Mouse (Mus musculus) erythroblast, adult 5-6 weeks (primary cell): ENCODE data around the gene Rrp1b. TPM values are rescaled to one million over a fixed set of nuclear protein-coding genes. Genes with fewer than 3 reads are reported as not detected.
"Not testable (repeated sequence)": the region's sequence is repeated elsewhere in the genome, so short reads cannot be mapped to it uniquely, and the experiment has no call there.

ENCODE experiments used
- ATAC-seq: replicated peaks from 2 replicates; pipeline ENCODE4 v1.8.0; 2016; ENCODE audit warnings: moderate number of reproducible peaks, mild to moderate bottlenecking, moderate TSS enrichment, inconsistent platforms; ENCODE audit not compliant: poor library complexity, low FRiP score, severe bottlenecking
- total RNA-seq, 2 experiments: library from RNA; stranded (forward) in 1 of 2; stranded (reverse) in 1 of 2; fragments of 150-400 nt in 1 of 2; fragments of 200-764, 138-1000 nt in 1 of 2; gene quantifications; 2 replicates each; pipeline versions ENCODE4 v1.2.3 to v1.2.4; 2015 to 2017; ENCODE audit warnings: low replicate concordance in 2 of 2

Rrp1b gene
- total RNA-seq, 2 experiments from 2014 or later: 5.2 to 13.1 TPM

DNA sequence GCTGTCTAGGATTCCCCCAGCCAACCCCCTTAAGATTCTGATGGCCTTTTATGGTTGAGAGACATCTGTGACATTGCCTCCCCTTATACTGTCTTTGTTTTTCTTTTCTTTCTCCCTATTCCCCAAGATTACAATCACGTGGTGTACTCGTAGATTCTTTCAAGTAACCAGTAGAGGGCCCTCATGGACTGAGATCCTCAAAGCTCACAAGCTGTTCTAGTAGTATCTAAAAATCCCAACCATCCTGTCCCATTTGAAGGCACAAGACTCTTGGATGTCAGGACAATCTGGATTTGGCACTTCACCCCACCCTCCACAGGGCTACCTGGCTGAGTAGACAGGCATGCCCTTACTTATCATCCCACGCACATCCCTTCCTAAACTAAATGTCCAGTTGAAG, 8.2 kb upstream of the Rrp1b start:
- no peak for ATAC-seq

- ATAC-seq: no peak
These were observed 7.6 kb upstream of the Rrp1b start for GRCm38 (mm10) chr17:32028301-32028700.

GRCm38 (mm10) chr17:32031684-32032083, 4.2 kb upstream of the Rrp1b start:
- ATAC-seq: no peak

- no peak for ATAC-seq
These were observed 1.6 kb upstream of the Rrp1b start for GRCm38 (mm10) chr17:32034322-32034721.

DNA sequence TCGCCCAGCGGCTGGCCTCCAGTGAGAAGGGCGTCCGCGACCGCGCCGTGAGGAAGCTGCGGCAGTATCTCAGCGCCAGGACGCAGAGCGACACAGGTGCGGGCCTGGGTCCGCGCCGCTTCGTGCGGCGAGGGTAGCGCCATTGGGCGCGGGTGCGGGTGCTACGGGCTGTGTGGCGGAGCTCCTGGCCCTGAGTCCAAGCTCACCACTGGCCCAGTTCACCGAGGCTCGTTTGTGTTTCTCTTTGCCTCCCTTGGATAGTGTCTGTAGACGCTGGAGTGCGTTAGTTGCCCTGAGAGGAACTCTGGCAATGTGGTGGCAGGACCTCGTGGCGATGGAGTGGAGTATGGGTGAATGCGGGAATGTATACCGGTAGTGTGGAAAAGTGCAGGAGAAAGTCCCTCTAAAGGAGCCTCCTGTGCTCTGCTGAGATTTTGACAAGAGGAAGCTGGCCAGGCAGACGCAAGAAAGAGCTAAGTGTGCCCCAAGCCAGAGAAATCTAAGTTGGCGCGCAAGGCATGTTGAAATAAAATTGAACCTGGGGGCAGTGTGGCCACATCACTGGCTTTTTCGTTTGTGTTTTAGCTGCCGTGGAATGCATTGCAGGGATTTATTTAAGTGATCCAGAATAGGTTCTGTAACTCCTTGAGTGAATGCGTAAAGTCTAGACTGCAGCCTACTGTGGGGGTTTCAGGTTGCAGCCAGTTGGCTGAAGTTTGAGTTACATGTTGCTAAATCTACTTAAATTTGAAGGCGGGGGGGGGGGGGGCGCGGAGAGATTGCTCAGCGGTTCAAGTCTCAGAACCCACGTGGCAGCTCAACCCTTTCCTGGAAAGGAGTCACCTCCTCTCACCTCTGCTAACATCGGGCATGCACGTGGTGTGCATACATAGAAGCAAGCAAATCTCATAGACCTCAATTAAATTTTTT, 874 bp downstream of the Rrp1b start:
- no peak for ATAC-seq

DNA sequence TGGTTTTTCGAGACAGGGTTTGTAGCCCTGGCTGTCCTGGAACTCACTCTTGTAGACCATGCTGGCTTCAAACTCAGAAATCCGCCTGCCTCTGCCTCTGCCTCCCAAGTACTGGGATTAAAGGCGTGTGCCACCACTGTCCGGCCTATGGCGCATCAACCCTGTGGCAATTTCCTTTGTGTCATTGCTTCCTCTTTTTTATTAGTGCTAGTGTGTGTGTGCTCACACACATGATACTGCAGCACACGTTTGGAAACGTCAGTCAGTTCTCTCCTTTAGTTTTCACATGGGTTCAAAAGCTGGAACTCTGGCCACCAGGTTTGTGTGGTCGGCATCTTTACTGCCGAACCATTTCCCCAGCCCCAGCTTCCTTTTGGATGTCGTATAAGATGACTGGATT, 4.4 kb downstream of the Rrp1b start:
- no peak for ATAC-seq

- no peak for ATAC-seq
These were observed 10.6 kb downstream of the Rrp1b start for GRCm38 (mm10) chr17:32046541-32046940.

GRCm38 (mm10) chr17:32048351-32048750, 12.5 kb downstream of the Rrp1b start:
- ATAC-seq: no peak

- ATAC-seq: no peak
These were observed 14.0 kb downstream of the Rrp1b start for GRCm38 (mm10) chr17:32049914-32050313.

DNA sequence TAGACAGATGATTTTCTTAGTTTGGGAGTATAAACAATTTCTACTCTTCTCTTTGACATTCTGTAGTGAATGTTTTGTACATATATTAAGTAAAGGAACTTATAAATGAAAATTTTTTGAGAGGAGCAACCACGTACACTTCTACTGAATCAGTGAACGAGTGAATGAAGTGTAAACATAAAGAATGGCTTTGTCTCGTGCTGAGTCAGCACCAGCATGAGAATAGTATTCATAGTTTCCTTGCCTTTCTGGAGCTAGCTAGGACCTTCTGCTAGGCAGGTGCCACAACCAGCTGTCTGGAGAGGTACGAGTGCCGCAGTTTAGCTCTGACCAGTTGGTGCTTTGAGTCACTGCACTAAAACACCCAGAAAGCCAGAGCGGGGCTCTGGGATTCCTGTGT, 14.7 kb downstream of the Rrp1b start:
- ATAC-seq: no peak

- ATAC-seq: no peak
These were observed 16.6 kb downstream of the Rrp1b start for GRCm38 (mm10) chr17:32052237-32053080.

- ATAC-seq: no peak
These were observed 17.8 kb downstream of the Rrp1b start for GRCm38 (mm10) chr17:32053677-32054076.

GRCm38 (mm10) chr17:32057843-32058242, 21.9 kb downstream of the Rrp1b start:
- no peak for ATAC-seq

DNA sequence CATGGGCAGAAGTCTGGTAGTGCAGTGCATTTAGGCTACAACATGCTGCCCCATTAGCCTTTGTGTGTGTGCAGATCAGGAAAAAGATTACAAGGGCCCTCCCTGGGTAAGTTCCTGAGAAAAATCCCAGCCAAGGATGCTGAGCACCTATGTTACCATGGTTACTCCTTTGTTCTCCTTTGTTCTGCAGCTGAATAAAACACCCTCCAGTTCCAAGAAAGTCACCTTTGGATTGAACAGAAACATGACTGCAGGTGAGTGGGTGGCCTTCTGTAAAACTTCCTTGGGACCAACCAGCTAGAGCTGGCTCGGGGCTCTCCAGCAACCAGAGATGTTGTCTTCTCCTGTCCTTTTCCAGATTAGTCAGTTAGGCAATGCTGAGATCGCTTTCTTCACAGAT, 23.2 kb downstream of the Rrp1b start:
- ATAC-seq: no peak

- no peak for ATAC-seq
These were observed 25.3 kb downstream of the Rrp1b start for GRCm38 (mm10) chr17:32061219-32061618.

GRCm38 (mm10) chr17:32063654-32064053, 27.8 kb downstream of the Rrp1b start:
- no peak for ATAC-seq

- ATAC-seq: not testable (repeated sequence)
These were observed 28.9 kb downstream of the Rrp1b start for GRCm38 (mm10) chr17:32064762-32065161.

DNA sequence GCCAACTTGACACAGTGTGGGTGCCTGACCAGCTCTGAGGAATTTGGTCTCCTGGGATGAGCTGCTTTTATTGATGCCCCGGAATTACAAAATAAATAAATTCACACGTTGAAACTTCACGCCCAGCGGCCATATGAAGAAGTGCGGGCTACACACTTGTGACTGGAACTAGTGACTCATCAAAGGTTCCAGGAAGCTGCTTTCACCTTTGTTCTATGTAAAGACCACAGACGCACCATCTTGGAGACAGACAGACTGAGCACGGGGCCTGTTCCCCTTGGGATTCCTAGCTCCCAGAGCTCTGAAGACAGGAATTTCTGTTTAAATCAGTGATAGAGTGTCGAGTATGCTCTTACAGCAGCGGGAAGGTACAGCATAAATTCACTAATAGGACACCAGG, 31.6 kb downstream of the Rrp1b start:
- no peak for ATAC-seq

DNA sequence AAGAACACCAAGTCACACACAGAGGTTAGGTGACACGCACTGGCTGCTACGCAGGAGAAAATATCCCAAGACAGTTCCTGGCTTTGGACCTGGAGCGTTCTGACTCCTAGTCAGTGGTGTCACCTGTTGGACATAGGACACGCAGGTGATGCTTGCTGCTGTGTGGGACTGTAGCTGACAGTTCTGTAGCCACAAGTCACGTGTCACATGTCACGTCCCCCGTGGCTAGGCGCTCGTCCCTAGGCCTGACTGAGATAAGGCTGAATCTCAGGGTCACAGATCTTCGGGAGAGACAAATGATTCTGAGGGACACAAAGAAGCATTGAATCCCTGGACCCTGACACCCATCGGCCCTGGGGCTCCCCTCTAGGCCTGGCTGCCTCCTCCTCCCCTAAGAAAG, 32.5 kb downstream of the Rrp1b start:
- no peak for ATAC-seq

DNA sequence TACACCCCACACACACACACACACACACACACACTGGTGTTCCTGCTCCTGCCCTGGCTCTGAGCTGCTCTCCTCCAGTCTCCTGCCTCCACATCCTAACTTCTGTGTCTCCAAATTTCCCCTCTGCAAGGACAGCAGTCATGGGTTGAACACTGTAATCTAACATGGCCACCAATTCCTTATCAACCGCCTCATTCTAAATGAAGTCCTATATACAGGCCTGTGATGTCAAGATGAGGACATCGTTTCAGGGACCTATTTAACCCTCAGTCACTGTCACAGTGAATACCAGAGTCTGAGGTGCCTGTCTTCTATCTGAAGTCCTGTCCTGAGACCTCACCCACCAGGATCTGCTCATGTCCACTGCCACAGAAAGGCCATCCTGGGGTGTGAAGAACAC, 32.9 kb downstream of the Rrp1b start:
- no peak for ATAC-seq

DNA sequence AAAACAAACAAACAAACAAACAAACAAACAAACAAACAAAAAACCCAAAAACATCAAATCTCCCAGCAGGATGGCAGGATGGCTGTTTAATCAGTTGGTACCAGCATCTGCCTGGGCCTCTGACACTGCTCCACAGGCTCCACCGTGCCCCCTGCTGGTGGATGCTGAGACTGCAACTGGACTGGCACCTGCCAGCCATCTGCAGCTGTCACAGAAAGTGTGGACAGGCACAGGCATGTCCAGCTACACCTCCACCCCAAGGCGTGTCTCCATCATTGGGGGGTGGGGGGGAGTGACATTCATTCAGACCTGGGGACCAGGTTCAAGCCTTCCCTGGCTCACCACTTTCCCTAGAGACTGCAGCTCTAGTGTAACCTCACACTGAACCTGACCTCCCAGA, 37.5 kb downstream of the Rrp1b start:
- peak; percentile 71 for ATAC-seq
